Mouse (Mus musculus): ENCODE measurements around the gene Hoxa6.

DNA sequence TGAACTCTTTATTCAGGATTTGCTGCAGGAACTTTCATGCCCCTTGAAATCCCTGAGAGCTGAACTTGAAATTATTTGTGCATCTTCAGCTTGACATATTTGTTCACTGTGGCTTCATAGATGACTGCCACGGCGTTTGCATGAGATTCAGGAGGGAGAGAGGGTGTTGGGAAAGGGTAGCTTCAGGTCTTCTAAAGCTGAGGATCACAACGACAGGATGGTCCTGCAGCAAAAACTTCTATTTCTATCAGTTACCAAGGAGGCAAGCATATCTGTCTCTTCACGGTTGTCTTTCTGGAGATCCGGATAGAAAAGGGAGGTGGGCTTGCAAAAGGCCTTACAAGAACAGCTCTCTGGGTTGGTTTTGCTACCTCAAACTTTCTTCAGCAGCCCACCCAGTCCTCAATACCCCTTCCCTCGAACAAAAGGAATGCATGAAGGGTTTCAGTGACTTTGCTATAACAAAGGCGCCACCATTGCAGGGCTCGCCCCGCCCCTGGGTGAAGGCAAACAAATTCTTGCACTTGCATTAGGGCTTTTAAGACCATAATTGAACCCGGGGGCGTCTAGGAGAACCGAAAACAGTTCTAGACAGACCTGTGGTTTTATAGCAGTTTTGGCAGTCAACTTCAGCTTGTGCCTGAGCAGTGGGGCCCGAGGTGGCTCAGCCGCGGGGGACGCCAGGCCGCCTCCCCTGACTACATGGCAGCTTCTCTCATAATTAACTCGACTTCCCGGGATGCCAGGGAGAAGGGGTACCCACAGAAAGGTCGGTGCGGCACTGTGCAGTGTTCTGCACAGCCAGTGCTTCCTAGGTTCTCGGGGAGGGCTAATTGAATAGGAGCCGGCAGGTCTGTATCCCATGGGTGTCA is 39.5 kb upstream of the Hoxa6 start:
- no peak for TF ChIP-seq CTCF (IDR thresholded peaks at IDR 0.05; ENCODE audit: low read depth, low read length)
- no peak for TF ChIP-seq GATA2 (IDR thresholded peaks at IDR 0.05; ENCODE audit: borderline replicate concordance, low read depth, low read length)
